Mouse (Mus musculus) megakaryocyte, adult 5-6 weeks (primary cell): ENCODE data around the gene Gm17027. TPM values are rescaled to one million over a fixed set of nuclear protein-coding genes. Genes with fewer than 3 reads are reported as not detected.
"Not testable (repeated sequence)": the region's sequence is repeated elsewhere in the genome, so short reads cannot be mapped to it uniquely, and the experiment has no call there.

Source experiments
- ATAC-seq: 2 replicates; pipeline ENCODE4 v1.8.0; 2016; ENCODE audit warnings: mild to moderate bottlenecking, inconsistent platforms; ENCODE audit not compliant: poor library complexity, severe bottlenecking
- total RNA-seq, 2 experiments: library from RNA; stranded (forward) in 1 of 2; stranded (reverse) in 1 of 2; fragments of 153-499, 151-499 nt in 1 of 2; fragments of 221-1000, 200-1000 nt in 1 of 2; gene quantifications; 2 replicates each; pipeline versions ENCODE4 v1.2.3 to v1.2.4; 2015 to 2017

The Gm17027 gene
- not detected in 2 replicates for total RNA-seq (2015)
- not detected in 2 replicates for total RNA-seq (2017)

- ATAC-seq: not testable (repeated sequence)
Observed at GRCm38 (mm10) chr14:42162522-42162921, at the start of gene Gm17027. Gene Gm17027, minus strand, starts transcription at chr14:42162622.

DNA sequence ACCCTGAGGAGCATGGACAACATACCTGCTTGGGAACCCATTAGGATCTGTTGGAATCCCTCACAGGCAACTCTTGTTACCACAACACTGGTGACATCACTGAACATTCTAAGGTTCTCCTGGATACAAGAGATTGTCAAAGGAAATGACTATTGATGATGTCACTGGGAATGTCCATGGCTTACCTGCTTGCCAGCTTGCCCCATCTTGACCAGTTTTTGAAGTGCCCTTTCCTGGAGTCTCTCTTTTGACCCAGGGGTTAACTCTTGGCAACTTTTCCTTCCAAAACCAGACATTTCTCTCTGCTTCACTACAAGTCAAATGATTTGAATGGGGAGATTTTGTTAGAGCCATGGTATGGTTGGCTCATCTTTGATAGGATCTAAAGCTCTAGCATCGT is 28.3 kb upstream of the Gm17027 start, which contains the start of gene Gm3573:
Gene Gm3573, minus strand, starts transcription at position 101 of the 400 bp plus-strand sequence.
- ATAC-seq: not testable (repeated sequence)

DNA sequence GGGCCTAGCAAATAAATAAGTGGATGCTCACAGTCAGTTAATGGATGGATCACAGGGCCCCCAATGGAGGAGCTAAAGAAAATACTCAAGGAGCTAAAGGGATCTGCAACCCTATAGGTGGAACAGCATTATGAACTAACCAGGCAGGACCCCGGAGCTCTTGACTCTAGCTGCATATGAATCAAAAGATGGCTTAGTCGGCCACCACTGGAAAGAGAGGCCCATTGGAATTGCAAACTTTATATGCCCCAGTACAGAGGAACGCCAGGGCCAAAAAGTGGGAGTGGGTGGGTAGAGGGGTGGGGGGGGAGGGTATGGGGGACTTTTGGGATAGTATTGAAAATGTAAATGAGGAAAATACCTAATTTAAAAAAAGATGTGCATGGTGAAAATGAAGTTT is 21.5 kb upstream of the Gm17027 start:
- not testable (repeated sequence) for ATAC-seq

GRCm38 (mm10) chr14:42134571-42134970 is 27.9 kb downstream of the Gm17027 start:
- not testable (repeated sequence) for ATAC-seq

DNA sequence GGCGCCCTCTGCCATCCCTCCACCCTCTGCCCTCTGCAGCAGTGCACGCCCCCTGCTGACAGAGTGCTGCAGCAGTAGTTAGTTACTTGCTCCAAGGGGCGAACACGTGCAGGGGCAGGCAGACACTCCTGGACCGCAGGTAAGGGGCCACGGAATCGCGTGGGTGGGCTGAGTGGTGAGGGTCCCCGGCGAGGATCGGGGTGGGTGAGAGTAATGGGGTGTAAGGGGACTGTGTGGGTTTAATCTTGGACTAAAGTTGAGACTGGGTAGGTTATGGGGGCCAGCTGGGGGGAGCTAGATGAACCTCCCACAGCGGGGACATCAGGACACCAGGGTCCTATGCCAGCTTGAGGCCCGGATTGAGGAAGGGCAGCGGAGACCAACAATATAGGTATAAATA is 28.6 kb downstream of the Gm17027 start:
- not testable (repeated sequence) for ATAC-seq

- ATAC-seq: not testable (repeated sequence)
Observed at GRCm38 (mm10) chr14:42117269-42117668, 45.2 kb downstream of the Gm17027 start, which contains the start of gene Gm7951. Gene Gm7951, minus strand, starts transcription at chr14:42117369.

Other genes starting within 250 kb of the Gm17027 start
- not detected in 2 replicates for gene 1700049E17Rik1, start 237.7 kb downstream of the Gm17027 start, total RNA-seq (2015)
- not detected in 2 replicates for gene 1700049E17Rik1, start 237.7 kb downstream of the Gm17027 start, total RNA-seq (2017)
- gene 1700024B05Rik, start 218.6 kb downstream of the Gm17027 start, total RNA-seq (2015): not detected in 2 replicates
- not detected in 2 replicates for gene 1700024B05Rik, start 218.6 kb downstream of the Gm17027 start, total RNA-seq (2017)
- gene Gm6401, start 194.7 kb downstream of the Gm17027 start, total RNA-seq (2015): not detected in 2 replicates
- gene Gm6401, start 194.7 kb downstream of the Gm17027 start, total RNA-seq (2017): not detected in 2 replicates
- gene Gm3543, start 179.3 kb downstream of the Gm17027 start, total RNA-seq (2015): not detected in 2 replicates
- gene Gm3543, start 179.3 kb downstream of the Gm17027 start, total RNA-seq (2017): not detected in 2 replicates
- gene Gm7951, start 45.3 kb downstream of the Gm17027 start, total RNA-seq (2015): not detected in 2 replicates
- gene Gm7951, start 45.3 kb downstream of the Gm17027 start, total RNA-seq (2017): not detected in 2 replicates
- not detected in 2 replicates for gene Gm3573, start 28.2 kb upstream of the Gm17027 start, total RNA-seq (2015)
- gene Gm3573, start 28.2 kb upstream of the Gm17027 start, total RNA-seq (2017): not detected in 2 replicates
- gene Gm17026, start 97.4 kb upstream of the Gm17027 start, total RNA-seq (2015): not detected in 2 replicates
- not detected in 2 replicates for gene Gm17026, start 97.4 kb upstream of the Gm17027 start, total RNA-seq (2017)
- not detected in 2 replicates for gene Gm9611, start 134.7 kb upstream of the Gm17027 start, total RNA-seq (2015)
- not detected in 2 replicates for gene Gm9611, start 134.7 kb upstream of the Gm17027 start, total RNA-seq (2017)
- gene Gm7995, start 147.6 kb upstream of the Gm17027 start, total RNA-seq (2015): not detected in 2 replicates
- not detected in 2 replicates for gene Gm7995, start 147.6 kb upstream of the Gm17027 start, total RNA-seq (2017)